Mouse (Mus musculus): ENCODE data around the gene Pip5kl1. TPM values are rescaled to one million over a fixed set of nuclear protein-coding genes. Genes with fewer than 3 reads are reported as not detected.

Gene Pip5kl1
- polyA plus RNA-seq, 1 experiment, result 1.8 TPM

DNA sequence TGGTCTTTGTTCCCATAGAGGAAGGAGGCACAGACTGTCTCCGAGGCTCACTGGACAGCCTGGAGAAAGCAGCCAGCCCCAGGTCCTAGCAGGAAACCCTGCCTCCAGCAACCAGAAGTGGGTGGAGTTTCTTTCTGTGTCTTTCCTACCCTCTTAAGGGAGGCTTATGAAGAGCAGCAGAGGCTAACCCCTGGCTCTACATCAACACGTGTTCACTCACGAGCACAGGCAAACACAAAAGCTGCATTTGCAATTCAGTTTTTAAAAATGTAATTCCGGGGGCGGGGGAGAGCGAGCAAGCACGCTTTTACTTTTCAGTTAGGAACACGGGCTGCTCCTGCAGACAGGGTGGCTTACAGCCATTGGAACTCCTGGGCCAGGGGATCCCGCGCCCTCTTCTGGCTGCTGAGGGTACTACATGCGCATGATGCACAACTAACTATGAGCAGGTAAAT is 28.0 kb downstream of the Pip5kl1 start:
- Histone ChIP-seq H3K4me1 (ENCODE audit: control insufficient read depth, insufficient read depth, low read length) (peaks cover 2% of the 10 kb centered on the region), H3K9me3 (replicated peaks; ENCODE audit: control insufficient read depth, insufficient read depth, low read length, poor library complexity, severe bottlenecking) (no peaks in the 10 kb centered on the region), H3K27ac (ENCODE audit: insufficient read depth, low read length) (no peak overlapping the region), H3K36me3 (ENCODE audit: control insufficient read depth, insufficient read depth, low read length, poor library complexity, severe bottlenecking) (no peaks in the 10 kb centered on the region), H3K4me3 (ENCODE audit: low read depth, low read length) (peak overlapping the region; percentile 64), H3K9ac (ENCODE audit: low read depth, poor library complexity, severe bottlenecking) (no peak overlapping the region), H3K27me3 (ENCODE audit: control insufficient read depth, insufficient read depth, low read length, poor library complexity, severe bottlenecking) (no peaks in the 10 kb centered on the region)
- TF ChIP-seq EP300 (IDR thresholded peaks at IDR 0.05; ENCODE audit: insufficient read depth, low read depth, low read length), result no peak
- peak; percentile 89 for TF ChIP-seq CTCF (IDR thresholded peaks at IDR 0.05; ENCODE audit: low read depth, low read length)
- no peak for TF ChIP-seq POLR2A (IDR thresholded peaks at IDR 0.05; ENCODE audit: insufficient read depth, low read length)

- Histone ChIP-seq H3K27ac (ENCODE audit: insufficient read depth, low read length) (no peak overlapping the region), H3K9ac (ENCODE audit: low read depth, poor library complexity, severe bottlenecking) (no peak overlapping the region), H3K4me3 (ENCODE audit: low read depth, low read length) (no peak overlapping the region), H3K27me3 (ENCODE audit: control insufficient read depth, insufficient read depth, low read length, poor library complexity, severe bottlenecking) (no peaks in the 10 kb centered on the region), H3K4me1 (ENCODE audit: control insufficient read depth, insufficient read depth, low read length) (peaks cover 2% of the 10 kb centered on the region), H3K36me3 (ENCODE audit: control insufficient read depth, insufficient read depth, low read length, poor library complexity, severe bottlenecking) (no peaks in the 10 kb centered on the region), H3K9me3 (replicated peaks; ENCODE audit: control insufficient read depth, insufficient read depth, low read length, poor library complexity, severe bottlenecking) (no peaks in the 10 kb centered on the region)
- TF ChIP-seq CTCF (IDR thresholded peaks at IDR 0.05; ENCODE audit: low read depth, low read length), result no peak
- TF ChIP-seq POLR2A (IDR thresholded peaks at IDR 0.05; ENCODE audit: insufficient read depth, low read length), result no peak
- no peak for TF ChIP-seq EP300 (IDR thresholded peaks at IDR 0.05; ENCODE audit: insufficient read depth, low read depth, low read length)
These were observed 30.0 kb downstream of the Pip5kl1 start for GRCm38 (mm10) chr2:32604631-32605030.

DNA sequence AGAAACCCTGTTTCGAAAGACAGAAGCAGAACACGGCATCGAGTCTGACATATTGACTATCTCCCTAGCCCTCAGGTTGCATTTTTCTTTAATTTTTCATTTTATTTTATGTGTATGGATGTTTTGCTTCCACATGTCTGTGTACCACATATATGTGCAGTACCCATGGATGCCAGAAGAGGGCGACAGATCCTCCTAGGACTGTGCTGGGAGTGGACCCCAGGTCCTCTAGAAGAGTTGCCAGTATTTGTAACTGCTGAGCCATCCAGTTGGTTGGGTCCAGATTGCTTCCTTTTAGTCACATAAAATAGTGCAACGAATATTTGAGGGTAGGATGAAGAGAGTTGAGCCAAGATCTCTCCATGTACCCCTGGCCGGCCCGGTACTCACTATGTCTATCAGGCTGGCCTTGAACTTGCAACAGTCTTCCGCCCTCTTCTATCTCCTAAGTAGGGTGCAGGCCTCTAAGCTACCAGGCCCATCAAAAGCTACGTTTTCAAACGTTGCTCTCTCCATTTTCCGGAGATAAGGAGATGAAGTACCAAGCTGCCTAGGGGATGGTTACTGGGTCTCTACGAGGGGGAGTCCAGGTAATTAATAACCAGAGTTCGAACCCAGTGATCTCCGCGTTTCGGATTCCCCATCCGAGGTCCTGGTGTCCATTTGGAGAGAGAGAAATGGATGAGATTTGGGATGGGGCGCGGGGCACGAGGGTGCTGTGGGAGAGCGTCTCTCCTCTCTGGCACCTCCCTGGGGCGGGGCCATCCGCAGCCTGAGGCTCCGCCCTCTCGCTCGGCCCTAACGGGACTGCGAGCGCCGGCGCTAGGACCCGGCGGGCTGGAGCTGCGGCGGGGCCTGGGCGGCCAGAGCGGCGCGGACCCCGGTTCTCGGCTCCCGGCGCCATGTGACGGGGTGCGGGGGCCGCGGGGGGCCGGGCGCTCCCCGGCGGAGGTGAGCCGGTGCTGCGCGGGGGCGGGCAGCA is 31.9 kb downstream of the Pip5kl1 start:
- Histone ChIP-seq H3K9ac (ENCODE audit: low read depth, poor library complexity, severe bottlenecking) (peak overlapping the region; percentile 73), H3K9me3 (replicated peaks; ENCODE audit: control insufficient read depth, insufficient read depth, low read length, poor library complexity, severe bottlenecking) (no peaks in the 10 kb centered on the region), H3K27ac (ENCODE audit: insufficient read depth, low read length) (0 out of 2 replicates have a peak overlapping the region, but pooled peaks have one; percentile 4), H3K36me3 (ENCODE audit: control insufficient read depth, insufficient read depth, low read length, poor library complexity, severe bottlenecking) (no peaks in the 10 kb centered on the region), H3K4me1 (ENCODE audit: control insufficient read depth, insufficient read depth, low read length) (peaks cover 4% of the 10 kb centered on the region), H3K4me3 (ENCODE audit: low read depth, low read length) (peak overlapping the region; percentile 73), H3K27me3 (ENCODE audit: control insufficient read depth, insufficient read depth, low read length, poor library complexity, severe bottlenecking) (no peaks in the 10 kb centered on the region)
- TF ChIP-seq POLR2A (IDR thresholded peaks at IDR 0.05; ENCODE audit: insufficient read depth, low read length), result peak; percentile 37
- TF ChIP-seq CTCF (IDR thresholded peaks at IDR 0.05; ENCODE audit: low read depth, low read length), result peak; percentile 83
- no peak for TF ChIP-seq EP300 (IDR thresholded peaks at IDR 0.05; ENCODE audit: insufficient read depth, low read depth, low read length)

DNA sequence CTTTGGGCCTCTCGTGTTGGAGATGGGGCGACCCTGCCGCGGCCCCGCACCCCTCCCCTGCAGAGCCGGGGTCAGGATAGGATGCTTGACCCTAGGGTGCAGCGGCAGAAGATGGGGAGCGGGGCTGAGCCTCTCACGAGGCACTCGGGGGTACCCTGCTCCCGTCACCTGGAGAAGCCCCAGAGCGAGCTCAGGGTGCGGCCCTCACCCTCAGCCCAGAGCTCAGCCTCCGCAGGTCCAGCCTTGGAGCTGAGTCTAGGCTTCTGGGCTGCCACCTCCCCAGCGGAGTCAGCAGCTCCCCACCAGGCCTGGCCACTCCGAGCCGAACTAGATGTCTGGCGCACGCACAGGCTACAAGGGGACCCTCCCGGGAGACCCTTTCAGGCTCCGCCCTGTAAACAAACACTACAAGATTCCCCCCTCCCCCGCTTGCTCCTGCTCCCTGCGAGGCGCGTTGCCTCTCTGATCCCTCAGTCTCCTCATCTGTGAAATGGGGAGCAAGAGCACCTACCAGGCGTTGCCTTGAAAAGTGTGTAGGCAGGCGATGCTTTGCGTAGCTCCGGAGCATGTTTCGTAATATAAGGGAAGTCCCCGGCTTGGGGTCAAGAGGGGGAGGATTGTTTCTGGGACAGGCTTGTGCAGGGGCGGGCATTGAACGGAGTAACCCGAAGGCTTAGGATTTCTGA is 32.8 kb downstream of the Pip5kl1 start:
- Histone ChIP-seq H3K4me3 (ENCODE audit: low read depth, low read length) (peak overlapping the region; percentile 73), H3K9me3 (replicated peaks; ENCODE audit: control insufficient read depth, insufficient read depth, low read length, poor library complexity, severe bottlenecking) (no peaks in the 10 kb centered on the region), H3K36me3 (ENCODE audit: control insufficient read depth, insufficient read depth, low read length, poor library complexity, severe bottlenecking) (no peaks in the 10 kb centered on the region), H3K4me1 (ENCODE audit: control insufficient read depth, insufficient read depth, low read length) (peaks cover 7% of the 10 kb centered on the region), H3K9ac (ENCODE audit: low read depth, poor library complexity, severe bottlenecking) (peak overlapping the region; percentile 73), H3K27me3 (ENCODE audit: control insufficient read depth, insufficient read depth, low read length, poor library complexity, severe bottlenecking) (no peaks in the 10 kb centered on the region), H3K27ac (ENCODE audit: insufficient read depth, low read length) (no peak overlapping the region)
- TF ChIP-seq POLR2A (IDR thresholded peaks at IDR 0.05; ENCODE audit: insufficient read depth, low read length), result no peak
- TF ChIP-seq CTCF (IDR thresholded peaks at IDR 0.05; ENCODE audit: low read depth, low read length), result no peak

- peak overlapping the region; percentile 73; the same call in 1 of the 2 replicates for H3K9ac ChIP-seq (ENCODE audit: low read depth, poor library complexity, severe bottlenecking)
- no peaks in the 10 kb centered on the region for H3K9me3 ChIP-seq (replicated peaks; ENCODE audit: control insufficient read depth, insufficient read depth, low read length, poor library complexity, severe bottlenecking)
These were observed 33.7 kb downstream of the Pip5kl1 start for GRCm38 (mm10) chr2:32608141-32608777.

More at GRCm38 (mm10) chr2:32608141-32608777, 33.7 kb downstream of the Pip5kl1 start:
- Histone ChIP-seq H3K27me3 (ENCODE audit: control insufficient read depth, insufficient read depth, low read length, poor library complexity, severe bottlenecking) (no peaks in the 10 kb centered on the region), H3K4me1 (ENCODE audit: control insufficient read depth, insufficient read depth, low read length) (peaks cover 7% of the 10 kb centered on the region), H3K36me3 (ENCODE audit: control insufficient read depth, insufficient read depth, low read length, poor library complexity, severe bottlenecking) (0 out of 2 replicates have a peak, but pooled peaks cover 2% of the 10 kb centered on the region), H3K27ac (ENCODE audit: insufficient read depth, low read length) (0 out of 2 replicates have a peak overlapping the region, but pooled peaks have one; percentile 7), H3K4me3 (ENCODE audit: low read depth, low read length) (peak overlapping the region; percentile 73)
- TF ChIP-seq POLR2A (IDR thresholded peaks at IDR 0.05; ENCODE audit: insufficient read depth, low read length) (no peak), EP300 (IDR thresholded peaks at IDR 0.05; ENCODE audit: insufficient read depth, low read depth, low read length) (no peak), CTCF (IDR thresholded peaks at IDR 0.05; ENCODE audit: low read depth, low read length) (no peak)

Measured in ES-Bruce4 (cell line).